Mouse (Mus musculus): ENCODE data around the gene Hist2h3c2. TPM values are rescaled to one million over a fixed set of nuclear protein-coding genes. Genes with fewer than 3 reads are reported as not detected.

Gene Hist2h3c2
- 100 to 1,000 TPM; 451 to 486 TPM for total RNA-seq (2023)

GRCm38 (mm10) chr3:96238954-96239793 is at the start of gene Hist2h3c2:
Hist2h3c2 (minus strand) TSS chr3:96239127.

DNA sequence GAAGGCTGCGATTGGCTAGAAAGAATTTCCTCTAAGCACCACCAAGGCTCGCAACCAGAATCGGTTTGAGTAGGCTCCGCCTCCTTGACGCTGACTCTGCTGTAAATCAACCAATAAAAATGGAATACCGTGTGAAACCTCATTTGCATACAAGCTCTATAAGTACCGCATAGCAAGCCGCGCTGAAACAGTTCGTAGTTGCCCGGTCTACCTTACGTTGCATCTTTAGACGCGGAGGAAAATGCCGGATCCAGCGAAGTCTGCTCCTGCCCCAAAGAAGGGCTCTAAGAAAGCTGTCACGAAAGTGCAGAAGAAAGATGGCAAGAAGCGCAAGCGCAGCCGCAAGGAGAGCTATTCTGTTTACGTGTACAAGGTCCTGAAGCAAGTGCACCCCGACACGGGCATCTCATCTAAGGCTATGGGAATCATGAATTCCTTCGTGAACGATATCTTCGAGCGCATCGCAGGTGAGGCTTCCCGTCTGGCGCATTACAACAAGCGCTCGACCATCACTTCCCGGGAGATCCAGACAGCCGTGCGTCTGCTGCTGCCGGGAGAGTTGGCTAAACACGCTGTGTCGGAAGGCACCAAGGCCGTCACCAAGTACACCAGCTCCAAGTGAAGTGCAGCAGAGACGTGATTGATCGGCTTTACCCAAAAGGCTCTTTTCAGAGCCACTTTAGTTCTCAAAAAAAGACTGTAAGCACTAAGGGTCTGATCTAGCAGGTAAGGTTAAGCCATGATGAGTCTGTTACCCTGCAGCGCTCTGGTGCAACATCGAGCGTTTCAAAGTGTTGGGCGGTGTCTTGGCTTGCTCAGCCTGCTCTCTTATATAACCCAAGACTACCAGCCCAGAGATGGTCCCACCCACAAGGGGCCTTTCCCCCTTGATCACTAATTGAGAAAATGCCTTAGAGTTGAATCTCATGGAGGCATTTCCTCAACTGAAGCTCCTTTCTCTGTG is 30.9 kb upstream of the Hist2h3c2 start, which contains the start of gene Hist2h2bb:
Hist2h2bb (plus strand) TSS at position 242 of the 964 bp plus-strand sequence.

DNA sequence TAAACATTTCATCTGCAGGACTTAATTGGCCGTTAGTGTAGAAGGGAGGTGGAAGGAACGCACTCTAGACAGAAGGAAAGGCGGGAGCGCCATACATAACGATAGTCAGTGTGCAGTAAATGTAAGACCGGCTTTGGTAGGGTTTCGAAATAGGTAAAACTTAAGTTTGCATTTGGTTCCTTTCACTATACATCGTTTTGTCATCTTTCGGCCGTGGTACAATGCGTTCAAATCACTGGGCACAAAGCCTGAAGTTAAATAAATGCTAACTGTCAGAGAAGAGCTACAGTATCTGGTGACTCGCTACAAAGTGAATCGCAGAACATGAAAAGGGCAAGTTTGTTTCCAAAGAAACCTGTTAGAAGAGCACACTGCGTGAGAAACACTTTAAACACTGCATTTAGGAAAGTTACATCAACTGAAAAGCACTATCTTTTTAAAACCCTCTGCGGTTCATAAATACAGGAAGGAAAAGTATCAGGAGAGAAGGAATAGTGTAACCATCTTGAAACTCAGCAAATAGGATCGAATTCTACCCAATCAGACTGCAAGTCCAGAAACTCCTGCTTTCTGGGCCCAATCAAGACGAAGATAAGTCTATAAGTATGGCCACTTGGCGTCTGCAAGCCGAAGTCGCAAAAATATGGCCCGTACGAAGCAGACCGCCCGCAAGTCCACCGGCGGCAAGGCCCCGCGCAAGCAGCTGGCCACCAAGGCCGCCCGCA is 29.3 kb upstream of the Hist2h3c2 start, which contains the start of gene Hist2h3b:
Hist2h3b (plus strand) TSS at position 604 of the 725 bp plus-strand sequence.

GRCm38 (mm10) chr3:96262979-96263550 is 24.1 kb upstream of the Hist2h3c2 start, which contains the start of gene Hist2h4:
Hist2h4 (minus strand) TSS chr3:96263311.

GRCm38 (mm10) chr3:96246427-96246856 is 7.5 kb upstream of the Hist2h3c2 start, which contains the start of gene Hist2h3c1:
Hist2h3c1 (plus strand) TSS chr3:96246685.

DNA sequence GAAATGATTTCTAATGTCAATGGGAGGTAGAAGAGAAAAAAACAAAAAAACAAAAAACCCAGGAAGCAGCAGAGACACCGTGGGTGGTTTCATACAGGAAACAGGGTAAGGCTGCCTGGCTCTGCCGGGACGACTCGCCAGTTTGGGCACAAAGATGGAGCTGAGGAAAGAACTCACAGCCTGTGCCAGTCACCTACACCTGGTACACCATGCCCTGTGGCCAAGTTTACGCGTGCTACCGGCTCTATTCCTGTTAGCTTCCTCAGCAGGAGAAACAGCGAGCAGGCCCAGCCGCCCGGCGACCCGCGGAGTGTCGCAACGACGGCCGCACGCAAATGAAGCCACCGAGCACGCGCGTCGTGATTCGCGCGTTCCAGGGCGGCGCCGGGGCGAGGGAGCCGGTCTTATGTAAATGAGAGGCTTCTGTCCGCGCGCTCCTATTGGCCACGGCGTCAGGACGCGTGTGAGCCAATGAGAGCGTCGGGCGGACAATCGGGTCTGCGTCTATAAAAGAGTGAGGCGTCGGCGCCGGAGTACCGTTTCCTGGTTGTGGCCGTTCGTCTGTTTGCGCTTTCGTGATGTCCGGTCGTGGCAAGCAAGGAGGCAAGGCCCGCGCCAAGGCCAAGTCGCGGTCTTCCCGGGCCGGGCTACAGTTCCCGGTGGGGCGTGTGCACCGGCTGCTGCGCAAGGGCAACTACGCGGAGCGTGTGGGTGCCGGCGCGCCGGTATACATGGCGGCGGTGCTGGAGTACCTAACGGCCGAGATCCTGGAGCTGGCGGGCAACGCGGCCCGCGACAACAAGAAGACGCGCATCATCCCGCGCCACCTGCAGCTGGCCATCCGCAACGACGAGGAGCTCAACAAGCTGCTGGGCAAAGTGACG is 6.3 kb upstream of the Hist2h3c2 start, which contains the start of gene Hist2h2aa1:
Hist2h2aa1 (plus strand) TSS at position 495 of the 884 bp plus-strand sequence.

DNA sequence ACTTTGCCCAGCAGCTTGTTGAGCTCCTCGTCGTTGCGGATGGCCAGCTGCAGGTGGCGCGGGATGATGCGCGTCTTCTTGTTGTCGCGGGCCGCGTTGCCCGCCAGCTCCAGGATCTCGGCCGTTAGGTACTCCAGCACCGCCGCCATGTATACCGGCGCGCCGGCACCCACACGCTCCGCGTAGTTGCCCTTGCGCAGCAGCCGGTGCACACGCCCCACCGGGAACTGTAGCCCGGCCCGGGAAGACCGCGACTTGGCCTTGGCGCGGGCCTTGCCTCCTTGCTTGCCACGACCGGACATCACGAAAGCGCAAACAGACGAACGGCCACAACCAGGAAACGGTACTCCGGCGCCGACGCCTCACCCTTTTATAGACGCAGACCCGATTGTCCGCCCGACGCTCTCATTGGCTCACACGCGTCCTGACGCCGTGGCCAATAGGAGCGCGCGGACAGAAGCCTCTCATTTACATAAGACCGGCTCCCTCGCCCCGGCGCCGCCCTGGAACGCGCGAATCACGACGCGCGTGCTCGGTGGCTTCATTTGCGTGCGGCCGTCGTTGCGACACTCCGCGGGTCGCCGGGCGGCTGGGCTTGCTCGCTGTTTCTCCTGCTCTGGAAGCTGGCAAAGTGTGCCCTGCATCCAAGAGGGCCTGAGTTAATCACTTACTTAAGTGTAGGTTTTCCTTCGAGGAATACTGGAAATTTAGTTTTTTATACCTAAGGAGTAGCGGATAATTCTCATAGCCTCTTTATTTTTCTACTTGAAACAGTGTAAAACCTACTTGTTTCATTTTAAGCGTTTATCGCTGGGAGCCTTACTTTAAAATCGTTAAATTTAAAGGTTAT is 1.2 kb upstream of the Hist2h3c2 start, which contains the start of gene Hist2h2aa2:
Hist2h2aa2 (minus strand) TSS at position 328 of the 850 bp plus-strand sequence.

GRCm38 (mm10) chr3:96220765-96221639 is 17.9 kb downstream of the Hist2h3c2 start, which contains the start of the genes Hist2h2ac and Hist2h2be:
Hist2h2ac (minus strand) TSS chr3:96220880.
Hist2h2be (plus strand) TSS chr3:96221119.

GRCm38 (mm10) chr3:96219661-96220130 is 19.2 kb downstream of the Hist2h3c2 start, which contains the start of the genes Bola1 and Hist2h2ab:
Bola1 (minus strand) TSS chr3:96219709.
Hist2h2ab (plus strand) TSS chr3:96219865.

Other genes starting within 250 kb of the Hist2h3c2 start
- 10 to 100 TPM; 39.9 to 68.8 TPM for gene Plekho1, start 243.1 kb downstream of the Hist2h3c2 start, total RNA-seq (2023)
- 10 to 100 TPM; 16.1 to 22.9 TPM for gene Vps45, start 180.7 kb downstream of the Hist2h3c2 start, total RNA-seq (2023)
- 10 to 100 TPM; 14.0 to 20.9 TPM for gene Otud7b, start 134.6 kb downstream of the Hist2h3c2 start, total RNA-seq (2023)
- under 1 TPM in 1 of 2 experiments, not detected in 1; 0.49 TPM for gene Mtmr11, start 77.1 kb downstream of the Hist2h3c2 start, total RNA-seq (2023)
- 10 to 100 TPM; 45.7 to 50.8 TPM for gene Sf3b4, start 66.8 kb downstream of the Hist2h3c2 start, total RNA-seq (2023)
- gene Sv2a, start 58.0 kb downstream of the Hist2h3c2 start, total RNA-seq (2023) = under 1 TPM; 0.07 to 0.64 TPM
- 1 to 10 TPM; 5.7 to 5.8 TPM for gene Bola1, start 19.4 kb downstream of the Hist2h3c2 start, total RNA-seq (2023)
- 10 to 100 TPM; 17.4 to 21.4 TPM for gene Hist2h2ab, start 19.3 kb downstream of the Hist2h3c2 start, total RNA-seq (2023)
- gene Hist2h2ac, start 18.2 kb downstream of the Hist2h3c2 start, total RNA-seq (2023) = 100 to 1,000 TPM; 338 to 339 TPM
- 1 to 10 TPM; 2.6 to 3.5 TPM for gene Hist2h2be, start 18.0 kb downstream of the Hist2h3c2 start, total RNA-seq (2023)
- gene Hist2h2aa2, start 1.1 kb upstream of the Hist2h3c2 start, total RNA-seq (2023) = 1,000 to 10,000 TPM; 2,817 to 3,247 TPM
- gene Hist2h2aa1, start 6.4 kb upstream of the Hist2h3c2 start, total RNA-seq (2023) = 10 to 100 TPM in 1 of 2 experiments, 1 to 10 TPM in 1; 10.0 to 41.5 TPM
- gene Hist2h3c1, start 7.6 kb upstream of the Hist2h3c2 start, total RNA-seq (2023) = not detected
- gene Hist2h4, start 24.2 kb upstream of the Hist2h3c2 start, total RNA-seq (2023) = 100 to 1,000 TPM; 249 to 250 TPM
- gene Hist2h3b, start 29.5 kb upstream of the Hist2h3c2 start, total RNA-seq (2023) = 1,000 to 10,000 TPM; 2,116 to 2,242 TPM
- gene Hist2h2bb, start 30.6 kb upstream of the Hist2h3c2 start, total RNA-seq (2023) = 1,000 to 10,000 TPM; 1,687 to 1,847 TPM
- gene Fcgr1, start 54.8 kb upstream of the Hist2h3c2 start, total RNA-seq (2023) = 1 to 10 TPM; 1.9 to 3.0 TPM
- gene BC107364, start 213.2 kb upstream of the Hist2h3c2 start, total RNA-seq (2023) = not detected

Data from neutrophil, adult 59 days (primary cell).